Mouse (Mus musculus) stomach, postnatal 0 days (tissue): ENCODE data around the gene Crot.

ENCODE experiments used
- CTCF ChIP-seq: IDR thresholded peaks from 2 replicates; pipeline ENCODE4 v1.5.1; 2016; ENCODE audit warnings: antibody characterized with exemption, low read depth, mild to moderate bottlenecking, moderate library complexity
- EP300 ChIP-seq: optimal IDR thresholded peaks from 2 replicates; pipeline ENCODE3; 2016; ENCODE audit warnings: antibody characterized with exemption

GRCm38 (mm10) chr5:9040665-9041215 lies 43.6 kb upstream of the Crot start:
- no peak for TF ChIP-seq CTCF
- no peak for TF ChIP-seq EP300
